Mouse (Mus musculus): ENCODE measurements around the gene Slc6a8.

DNA sequence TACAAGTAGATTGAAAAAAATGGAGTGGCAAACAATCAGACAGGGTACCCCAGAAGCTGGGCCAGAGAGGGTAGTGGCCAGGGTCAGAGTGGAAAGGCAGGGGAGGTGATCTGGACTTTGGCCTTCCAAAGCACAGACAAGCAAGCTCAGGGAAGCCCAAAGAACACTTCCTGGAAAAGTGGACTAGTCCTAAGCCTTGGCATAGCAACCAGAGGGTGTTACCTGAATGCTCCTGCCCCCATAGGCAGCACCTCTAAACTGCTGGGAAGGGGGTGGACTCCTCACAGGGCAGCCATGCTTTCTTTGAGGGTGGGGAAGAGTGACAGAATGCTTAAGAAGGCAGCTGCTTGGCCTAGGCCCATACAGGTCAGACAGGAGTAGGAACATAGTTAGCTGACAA lies 12.0 kb downstream of the Slc6a8 start:
- TF ChIP-seq POLR2A (IDR thresholded peaks at IDR 0.05; ENCODE audit: insufficient read length, low read depth), result no peak
- TF ChIP-seq REST (IDR thresholded peaks at IDR 0.05; ENCODE audit: insufficient read depth, insufficient read length), result no peak
- TF ChIP-seq POLR2AphosphoS2 (IDR thresholded peaks at IDR 0.05; ENCODE audit: insufficient read length, low read depth), result no peak
